Mouse (Mus musculus) thymus, adult 2 months (tissue): ENCODE results near the gene Uba7. TPM values are rescaled to one million over a fixed set of nuclear protein-coding genes. Genes with fewer than 3 reads are reported as not detected.
A peak's percentile ranks its signal among the peaks of the same experiment; 100 is the strongest.

Experiments
- DNase-seq: peaks from one replicate; pipeline ENCODE4 v3.0.0; 2021
- H3K27ac ChIP-seq: fragments of 200-500 bp; 2 replicates; pipeline ENCODE4 v1.5.1; 2012; ENCODE audit warnings: low read length, control low read depth; ENCODE audit not compliant: control insufficient read depth, insufficient read depth
- H3K27me3 ChIP-seq: fragments of 200-500 bp; 2 replicates; pipeline ENCODE4 v1.6.1; 2012; ENCODE audit warnings: mild to moderate bottlenecking, low read length, moderate library complexity, mixed read lengths; ENCODE audit not compliant: control insufficient read depth, insufficient read depth
- H3K36me3 ChIP-seq: fragments of 200-500 bp; 2 replicates; pipeline ENCODE4 v1.6.1; 2012; ENCODE audit warnings: mild to moderate bottlenecking, low read length, moderate library complexity; ENCODE audit not compliant: control insufficient read depth, insufficient read depth
- H3K4me1 ChIP-seq: fragments of 200-500 bp; replicated peaks from 2 replicates; pipeline ENCODE4 v1.6.1; 2012; ENCODE audit warnings: low read length; ENCODE audit not compliant: control insufficient read depth, insufficient read depth
- H3K4me3 ChIP-seq: fragments of 200-500 bp; 2 replicates; pipeline ENCODE4 v1.5.1; 2012; ENCODE audit warnings: mild to moderate bottlenecking, low read length, control low read depth, moderate library complexity; ENCODE audit not compliant: control insufficient read depth, insufficient read depth
- CTCF ChIP-seq: fragments of 200-500 bp; IDR thresholded peaks from 2 replicates; pipeline ENCODE4 v1.5.1; 2012; ENCODE audit warnings: mild to moderate bottlenecking, control low read depth, low read length, moderate library complexity, borderline replicate concordance; ENCODE audit not compliant: control insufficient read depth, poor library complexity, insufficient read depth; ENCODE audit errors: extremely low read depth
- POLR2A ChIP-seq: fragments of 200-500 bp; IDR thresholded peaks from 2 replicates; pipeline ENCODE4 v1.6.1; 2012; ENCODE audit warnings: mild to moderate bottlenecking, low read length, control low read depth, moderate library complexity; ENCODE audit not compliant: control insufficient read depth, poor library complexity, insufficient read depth; ENCODE audit errors: extremely low read depth
- WGBS: fragments of 180-500 bp; shearing (Covaris S2); methylation state at CpG from one replicate; pipeline ENCODE4 v1.1.7; 2018; 5-methylcytosine and 5-hydroxymethylcytosine counted together
- polyA plus RNA-seq: library from polyadenylated mRNA; depleted of rRNA; stranded (reverse); fragments of >200 nt; gene quantifications from 2 replicates; pipeline ENCODE4 v1.2.3, GENCODE M21; 2012

Gene Uba7
- polyA plus RNA-seq, 1 experiment: 267 TPM

DNA sequence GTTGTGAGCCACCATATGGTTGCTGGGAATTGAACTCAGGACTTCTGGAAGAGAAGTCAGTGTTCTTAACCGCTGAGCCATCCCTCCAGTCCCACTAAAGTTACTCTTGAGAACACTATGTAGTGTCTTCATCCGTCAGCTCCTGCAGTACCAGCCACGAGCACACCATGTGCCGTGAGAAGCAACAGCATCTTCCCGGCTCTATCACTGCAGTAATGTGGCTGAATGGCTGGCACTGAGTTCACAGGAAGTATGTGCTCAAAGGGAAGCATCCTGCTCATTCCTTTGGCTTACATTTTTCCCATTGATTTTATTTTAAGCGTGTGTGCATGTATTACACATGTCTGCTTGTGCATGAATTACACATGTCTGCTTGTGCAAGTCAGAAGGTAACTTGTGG, 7.9 kb upstream of the Uba7 start:
- H3K36me3 ChIP-seq: no peaks in the 10 kb centered on the region
- peaks cover 3% of the 10 kb centered on the region; the same call in 1 of the 2 replicates for H3K4me1 ChIP-seq
- TF ChIP-seq CTCF (no peak), POLR2A (no peak)
- no peak overlapping the region for H3K27ac ChIP-seq
- DNase-seq: no peak
- no peaks in the 10 kb centered on the region for H3K27me3 ChIP-seq
- WGBS: 95% methylated on average over 6 of the region's 6 CpGs
- H3K4me3 ChIP-seq: no peak overlapping the region

GRCm38 (mm10) chr9:107968531-107968930, 6.8 kb upstream of the Uba7 start:
- H3K4me3 ChIP-seq: no peak overlapping the region
- no peak for DNase-seq
- TF ChIP-seq POLR2A (no peak), CTCF (no peak)
- H3K27me3 ChIP-seq: no peaks in the 10 kb centered on the region
- WGBS: 96% methylated on average over 7 of the region's 7 CpGs
- H3K4me1 ChIP-seq: peaks cover 3% of the 10 kb centered on the region; the same call in 1 of the 2 replicates
- no peaks in the 10 kb centered on the region for H3K36me3 ChIP-seq
- H3K27ac ChIP-seq: no peak overlapping the region

GRCm38 (mm10) chr9:107970311-107970710, 5.0 kb upstream of the Uba7 start:
- TF ChIP-seq POLR2A (no peak), CTCF (no peak)
- DNase-seq: no peak
- 88% methylated on average over 5 of the region's 5 CpGs for WGBS
- H3K27me3 ChIP-seq: no peaks in the 10 kb centered on the region
- H3K4me1 ChIP-seq: peaks cover 9% of the 10 kb centered on the region
- H3K27ac ChIP-seq: no peak overlapping the region
- no peak overlapping the region for H3K4me3 ChIP-seq
- H3K36me3 ChIP-seq: no peaks in the 10 kb centered on the region

DNA sequence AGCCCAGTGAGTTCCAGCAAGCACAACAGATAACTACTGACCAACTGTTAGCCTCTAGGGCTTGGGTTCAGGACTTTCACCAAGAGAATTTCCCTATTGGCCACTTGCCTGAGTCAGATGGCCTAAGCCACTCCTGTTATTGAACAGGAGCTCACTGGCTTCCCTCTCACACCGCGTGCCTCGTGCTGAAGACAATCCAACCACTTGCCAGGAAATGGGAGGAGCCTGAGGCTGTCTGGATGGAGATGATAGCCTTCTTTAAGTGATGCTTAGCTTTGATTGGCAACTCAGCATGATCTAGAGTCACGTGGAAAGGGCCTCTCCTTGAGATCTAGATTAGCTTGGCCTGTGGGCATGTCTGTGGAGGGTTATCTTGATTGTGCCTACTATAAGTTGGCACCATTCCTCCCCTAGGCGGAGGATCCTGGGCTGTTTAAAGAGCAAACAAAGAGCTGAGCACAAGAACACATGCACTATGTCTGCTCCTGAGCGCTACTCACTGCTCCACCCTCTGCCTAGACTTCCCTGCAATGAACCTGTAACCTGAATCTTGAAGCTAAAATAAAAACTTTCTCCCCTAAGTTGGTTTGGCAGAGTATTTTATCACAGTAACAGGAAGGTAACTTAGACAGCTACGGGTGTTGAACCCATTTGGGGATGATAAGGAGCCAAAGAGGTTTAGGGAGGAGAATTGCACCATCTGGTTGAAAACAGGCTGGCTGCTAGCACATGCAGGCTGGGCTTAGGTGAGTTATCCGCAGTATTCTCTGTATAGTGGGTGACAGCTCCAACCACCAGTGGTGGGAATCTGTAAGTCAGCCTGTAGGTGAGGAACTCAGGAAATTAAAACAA, 3.4 kb upstream of the Uba7 start:
- 65% methylated on average over 8 of the region's 8 CpGs for WGBS
- Histone ChIP-seq H3K4me3 (no peak overlapping the region), H3K27me3 (no peaks in the 10 kb centered on the region), H3K36me3 (no peaks in the 10 kb centered on the region), H3K4me1 (peaks cover 22% of the 10 kb centered on the region), H3K27ac (no peak overlapping the region)
- DNase-seq: no peak
- no peak for TF ChIP-seq POLR2A
- no peak for TF ChIP-seq CTCF

DNA sequence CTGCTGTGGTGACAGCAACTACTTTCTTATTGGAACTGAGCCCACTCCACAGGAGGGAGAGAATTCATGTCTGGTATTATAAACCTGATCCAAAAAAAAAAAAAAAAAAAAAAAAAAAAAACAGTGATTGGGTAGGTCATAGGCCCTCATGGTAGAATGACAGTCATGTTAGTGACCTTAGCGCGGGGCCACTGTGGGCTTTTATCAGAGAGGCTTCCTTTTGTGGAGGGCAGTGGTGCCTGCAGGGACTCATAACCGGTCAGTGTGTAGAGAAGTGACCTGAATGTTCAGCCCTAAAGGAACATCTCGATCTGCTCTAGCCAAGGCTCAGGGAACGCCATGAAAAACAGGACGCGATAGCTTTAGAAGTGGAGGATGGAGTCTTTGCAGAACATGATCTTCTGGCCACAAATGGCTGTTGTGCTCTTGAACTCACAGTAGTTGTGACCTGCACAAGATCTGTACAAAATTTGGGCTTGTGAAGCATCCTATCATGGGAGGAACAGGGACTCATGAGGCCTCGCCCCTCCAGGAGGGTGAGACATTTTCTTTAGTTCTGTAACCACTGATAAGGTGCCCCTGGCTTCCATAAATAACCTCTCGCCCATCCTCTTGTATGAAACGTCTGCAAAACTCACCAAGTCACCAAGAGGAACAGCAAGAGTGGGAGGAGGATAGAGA, 674 bp upstream of the Uba7 start:
- H3K27ac ChIP-seq: peak overlapping the region; percentile 43; the same call in 1 of the 2 replicates
- H3K4me3 ChIP-seq: no peak overlapping the region
- no peak for TF ChIP-seq POLR2A
- TF ChIP-seq CTCF: no peak
- peaks cover 12% of the 10 kb centered on the region for H3K36me3 ChIP-seq
- peaks cover 28% of the 10 kb centered on the region for H3K4me1 ChIP-seq
- H3K27me3 ChIP-seq: no peaks in the 10 kb centered on the region
- DNase-seq: no peak
- 70% methylated on average over 10 of the region's 10 CpGs for WGBS

GRCm38 (mm10) chr9:107978815-107979214, 3.5 kb downstream of the Uba7 start:
- no peak for TF ChIP-seq POLR2A
- no peak for TF ChIP-seq CTCF
- H3K27me3 ChIP-seq: no peaks in the 10 kb centered on the region
- peaks cover 58% of the 10 kb centered on the region for H3K4me1 ChIP-seq
- no peak for DNase-seq
- no peak overlapping the region for H3K4me3 ChIP-seq
- peaks cover 14% of the 10 kb centered on the region for H3K36me3 ChIP-seq
- WGBS: 96% methylated on average over 12 of the region's 12 CpGs
- H3K27ac ChIP-seq: no peak overlapping the region
